Mouse (Mus musculus): Measurements from ENCODE around the gene Gprasp1.
"Not testable (repeated sequence)": the region's sequence is repeated elsewhere in the genome, so short reads cannot be mapped to it uniquely, and the experiment has no call there.

Gprasp1 gene

GRCm38 (mm10) chrX:135742304-135743055 is at the start of gene Gprasp1, which contains the start of gene Armcx5:
TSS of gene Gprasp1 (plus strand) at chrX:135742733.
TSS of gene Armcx5 (plus strand) at chrX:135742733.
- in situ Hi-C loops (cut with MboI): no loop called here

- in situ Hi-C loops (cut with MboI): no loop called here
Measured at GRCm38 (mm10) chrX:135693633-135694032, 48.9 kb upstream of the Gprasp1 start, which contains the start of gene Tcp11x2. TSS of gene Tcp11x2 (minus strand) at chrX:135693790.

GRCm38 (mm10) chrX:135703111-135703510 is 39.4 kb upstream of the Gprasp1 start:
- in situ Hi-C loops (cut with MboI): no loop called here

GRCm38 (mm10) chrX:135704349-135704748 is 38.2 kb upstream of the Gprasp1 start:
- in situ Hi-C loops (cut with MboI): no loop called here

GRCm38 (mm10) chrX:135712845-135713244 is 29.7 kb upstream of the Gprasp1 start:
- in situ Hi-C loops (cut with MboI): no loop called here

- in situ Hi-C loops (cut with MboI): no loop called here
Measured at GRCm38 (mm10) chrX:135725161-135725560, 17.4 kb upstream of the Gprasp1 start, which contains the start of gene Tmsb15a. TSS of gene Tmsb15a (minus strand) at chrX:135725261.

- in situ Hi-C loops (cut with MboI): no loop called here
Measured at GRCm38 (mm10) chrX:135738730-135739520, 3.6 kb upstream of the Gprasp1 start.

- in situ Hi-C loops (cut with MboI): no loop called here
Measured at GRCm38 (mm10) chrX:135743056-135743355, 473 bp downstream of the Gprasp1 start.

- in situ Hi-C loops (cut with MboI): not testable (repeated sequence)
Measured at GRCm38 (mm10) chrX:135745376-135745775, 2.8 kb downstream of the Gprasp1 start.

GRCm38 (mm10) chrX:135752832-135753231 is 10.3 kb downstream of the Gprasp1 start:
- in situ Hi-C loops (cut with MboI): no loop called here

GRCm38 (mm10) chrX:135761707-135762106 is 19.2 kb downstream of the Gprasp1 start:
- in situ Hi-C loops (cut with MboI): no loop called here

- in situ Hi-C loops (cut with MboI): no loop called here
Measured at GRCm38 (mm10) chrX:135768043-135768548, 25.6 kb downstream of the Gprasp1 start.

- in situ Hi-C loops (cut with MboI): no loop called here
Measured at GRCm38 (mm10) chrX:135768565-135768964, 26.0 kb downstream of the Gprasp1 start.

GRCm38 (mm10) chrX:135791536-135791935 is 49.0 kb downstream of the Gprasp1 start:
- in situ Hi-C loops (cut with MboI): no loop called here

GRCm38 (mm10) chrX:135792326-135792725 is 49.8 kb downstream of the Gprasp1 start:
- in situ Hi-C loops (cut with MboI): no loop called here

- in situ Hi-C loops (cut with MboI): not testable (repeated sequence)
Measured at GRCm38 (mm10) chrX:135795591-135796304, 53.2 kb downstream of the Gprasp1 start.

- in situ Hi-C loops (cut with MboI): not testable (repeated sequence)
Measured at GRCm38 (mm10) chrX:135796305-135797211, 54.0 kb downstream of the Gprasp1 start.

GRCm38 (mm10) chrX:135797212-135797644 is 54.7 kb downstream of the Gprasp1 start, which contains the start of gene Bhlhb9:
TSS of gene Bhlhb9 (plus strand) at chrX:135797594.
- in situ Hi-C loops (cut with MboI): not testable (repeated sequence)

GRCm38 (mm10) chrX:135804149-135804548 is 61.6 kb downstream of the Gprasp1 start:
- in situ Hi-C loops (cut with MboI): no loop called here

- in situ Hi-C loops (cut with MboI): no loop called here
Measured at GRCm38 (mm10) chrX:135805780-135806179, 63.2 kb downstream of the Gprasp1 start.

- in situ Hi-C loops (cut with MboI): not testable (repeated sequence)
Measured at GRCm38 (mm10) chrX:135835896-135836295, 93.4 kb downstream of the Gprasp1 start.
